Mouse (Mus musculus) midbrain, embryonic 16.5 days (tissue): ENCODE results near the gene Trip6. TPM values are rescaled to one million over a fixed set of nuclear protein-coding genes. Genes with fewer than 3 reads are reported as not detected.
A peak's percentile ranks its signal among the peaks of the same experiment; 100 is the strongest.

ENCODE experiments used
- ATAC-seq: fragments of 200-750 bp; cut with Nextera tagmentation; 2 replicates; pipeline ENCODE4 v1.8.0; 2017; ENCODE audit warnings: moderate TSS enrichment
- H3K27ac ChIP-seq: fragments of 300-500 bp; sonication (generic); 2 replicates; pipeline ENCODE4 v1.5.1; 2014; ENCODE audit warnings: mild to moderate bottlenecking, low read length, mixed read lengths
- H3K27me3 ChIP-seq: fragments of 300-500 bp; sonication (generic); 2 replicates; pipeline ENCODE4 v1.6.1; 2014; ENCODE audit warnings: low read depth, low read length, mixed read lengths; ENCODE audit not compliant: control insufficient read depth, insufficient read depth
- H3K36me3 ChIP-seq: fragments of 300-500 bp; sonication (generic); 2 replicates; pipeline ENCODE4 v1.6.1; 2014; ENCODE audit warnings: mild to moderate bottlenecking, low read length, moderate library complexity, mixed read lengths; ENCODE audit not compliant: control insufficient read depth, insufficient read depth
- H3K4me1 ChIP-seq: fragments of 300-500 bp; sonication (generic); 2 replicates; pipeline ENCODE4 v1.6.1; 2014; ENCODE audit warnings: mild to moderate bottlenecking, low read length, mixed read lengths; ENCODE audit not compliant: control insufficient read depth, insufficient read depth
- H3K4me2 ChIP-seq: fragments of 300-500 bp; sonication (generic); 2 replicates; pipeline ENCODE4 v1.6.1; 2014; ENCODE audit warnings: mild to moderate bottlenecking, low read length, mixed read lengths
- H3K4me3 ChIP-seq: fragments of 300-500 bp; sonication (generic); 2 replicates; pipeline ENCODE4 v1.5.1; 2014; ENCODE audit warnings: low read depth, mild to moderate bottlenecking, low read length, moderate library complexity, mixed read lengths
- H3K9ac ChIP-seq: fragments of 300-500 bp; sonication (generic); 2 replicates; pipeline ENCODE4 v1.6.1; 2014; ENCODE audit warnings: low read depth, low read length, mixed read lengths
- H3K9me3 ChIP-seq: fragments of 300-500 bp; sonication (generic); replicated peaks from 2 replicates; pipeline ENCODE4 v1.6.1; 2014; ENCODE audit warnings: mild to moderate bottlenecking, low read length, mixed read lengths; ENCODE audit not compliant: control insufficient read depth, poor library complexity, severe bottlenecking
- WGBS: fragments of 180-500 bp; shearing (Covaris S2); extraction: QIAGEN DNeasy Blood & Tissue Kit; methylation state at CpG from one replicate; pipeline ENCODE4 v1.1.7; 2014; 5-methylcytosine and 5-hydroxymethylcytosine counted together
- polyA plus RNA-seq: library from polyadenylated mRNA; unstranded; fragments of >200 nt; fragmentation: Nextera tagmentation; extraction: Ambion mirVana; gene quantifications from 2 replicates; pipeline ENCODE4 v1.2.1, GENCODE M21; 2015

Trip6 gene
- polyA plus RNA-seq, 1 experiment from 2014 or later = 13.1 TPM

GRCm38 (mm10) chr5:137342407-137343012, 28.3 kb upstream of the Trip6 start:
- H3K36me3 ChIP-seq = no peaks in the 10 kb centered on the region
- ATAC-seq = no peak
- H3K9me3 ChIP-seq = no peaks in the 10 kb centered on the region
- no peak overlapping the region for H3K27ac ChIP-seq
- H3K27me3 ChIP-seq = no peaks in the 10 kb centered on the region
- H3K4me1 ChIP-seq = peaks cover 19% of the 10 kb centered on the region
- H3K4me2 ChIP-seq = no peak overlapping the region
- H3K9ac ChIP-seq = no peak overlapping the region
- H3K4me3 ChIP-seq = no peak overlapping the region
- 81% methylated on average over 7 of the region's 7 CpGs for WGBS

- peak overlapping the region; percentile 82 for H3K27ac ChIP-seq
Observed at GRCm38 (mm10) chr5:137340222-137340621, 26.0 kb upstream of the Trip6 start.

GRCm38 (mm10) chr5:137339290-137339979, 25.2 kb upstream of the Trip6 start:
- peaks cover 19% of the 10 kb centered on the region for H3K4me1 ChIP-seq
- peak overlapping the region; percentile 82 for H3K27ac ChIP-seq
- H3K4me3 ChIP-seq = peak overlapping the region; percentile 37
- peak; percentile 73 for ATAC-seq
- WGBS = 3% methylated on average over 21 of the region's 22 CpGs
- H3K36me3 ChIP-seq = no peaks in the 10 kb centered on the region
- peak overlapping the region; percentile 93 for H3K4me2 ChIP-seq
- no peaks in the 10 kb centered on the region for H3K27me3 ChIP-seq
- H3K9ac ChIP-seq = peak overlapping the region; percentile 74
- H3K9me3 ChIP-seq = no peaks in the 10 kb centered on the region

More at GRCm38 (mm10) chr5:137340222-137340621, 26.0 kb upstream of the Trip6 start:
- no peaks in the 10 kb centered on the region for H3K36me3 ChIP-seq
- no peak overlapping the region for H3K4me3 ChIP-seq
- no peaks in the 10 kb centered on the region for H3K9me3 ChIP-seq
- no peak for ATAC-seq
- H3K27me3 ChIP-seq = no peaks in the 10 kb centered on the region
- H3K4me1 ChIP-seq = peaks cover 19% of the 10 kb centered on the region
- WGBS = 72% methylated on average over 6 of the region's 6 CpGs
- H3K4me2 ChIP-seq = peak overlapping the region; percentile 93
- H3K9ac ChIP-seq = peak overlapping the region; percentile 74

GRCm38 (mm10) chr5:137338663-137339289, 24.6 kb upstream of the Trip6 start:
- no peaks in the 10 kb centered on the region for H3K27me3 ChIP-seq
- no peaks in the 10 kb centered on the region for H3K9me3 ChIP-seq
- H3K9ac ChIP-seq = peak overlapping the region; percentile 74
- H3K4me2 ChIP-seq = peak overlapping the region; percentile 93
- WGBS = 1% methylated on average over 11 of the region's 11 CpGs
- peak overlapping the region; percentile 82 for H3K27ac ChIP-seq
- peak; percentile 23 for ATAC-seq
- peaks cover 21% of the 10 kb centered on the region for H3K4me1 ChIP-seq
- peak overlapping the region; percentile 37 for H3K4me3 ChIP-seq
- H3K36me3 ChIP-seq = no peaks in the 10 kb centered on the region

GRCm38 (mm10) chr5:137338256-137338655, 24.1 kb upstream of the Trip6 start:
- peak overlapping the region; percentile 93 for H3K4me2 ChIP-seq
- peaks cover 21% of the 10 kb centered on the region for H3K4me1 ChIP-seq
- H3K9ac ChIP-seq = peak overlapping the region; percentile 74
- no peaks in the 10 kb centered on the region for H3K36me3 ChIP-seq
- H3K27ac ChIP-seq = peak overlapping the region; percentile 82
- WGBS = under 1% methylated on average over 19 of the region's 19 CpGs
- no peaks in the 10 kb centered on the region for H3K9me3 ChIP-seq
- peak; percentile 82 for ATAC-seq
- H3K4me3 ChIP-seq = peak overlapping the region; percentile 37
- no peaks in the 10 kb centered on the region for H3K27me3 ChIP-seq

GRCm38 (mm10) chr5:137337190-137337589, 23.0 kb upstream of the Trip6 start:
- 54% methylated on average over 8 of the region's 8 CpGs for WGBS
- 0 out of 2 replicates have a peak overlapping the region, but pooled peaks have one; percentile 41 for H3K9ac ChIP-seq

GRCm38 (mm10) chr5:137335066-137335465, 20.9 kb upstream of the Trip6 start:
- no peaks in the 10 kb centered on the region for H3K27me3 ChIP-seq
- H3K4me3 ChIP-seq = no peak overlapping the region
- H3K4me1 ChIP-seq = peaks cover 32% of the 10 kb centered on the region
- H3K9me3 ChIP-seq = no peaks in the 10 kb centered on the region
- ATAC-seq = no peak
- no peaks in the 10 kb centered on the region for H3K36me3 ChIP-seq
- no peak overlapping the region for H3K9ac ChIP-seq
- WGBS = 54% methylated on average over 6 of the region's 6 CpGs
- H3K27ac ChIP-seq = no peak overlapping the region
- no peak overlapping the region for H3K4me2 ChIP-seq

More at GRCm38 (mm10) chr5:137337190-137337589, 23.0 kb upstream of the Trip6 start:
- Histone ChIP-seq H3K27ac (no peak overlapping the region), H3K4me2 (no peak overlapping the region), H3K27me3 (no peaks in the 10 kb centered on the region), H3K4me1 (peaks cover 30% of the 10 kb centered on the region), H3K9me3 (no peaks in the 10 kb centered on the region), H3K4me3 (no peak overlapping the region), H3K36me3 (no peaks in the 10 kb centered on the region)
- no peak for ATAC-seq

GRCm38 (mm10) chr5:137334317-137334716, 20.1 kb upstream of the Trip6 start:
- Histone ChIP-seq H3K36me3 (no peaks in the 10 kb centered on the region), H3K9me3 (no peaks in the 10 kb centered on the region), H3K27ac (peak overlapping the region; percentile 14; the same call in 1 of the 2 replicates), H3K9ac (no peak overlapping the region), H3K4me1 (peaks cover 24% of the 10 kb centered on the region), H3K4me2 (peak overlapping the region; percentile 65), H3K27me3 (no peaks in the 10 kb centered on the region), H3K4me3 (peak overlapping the region; percentile 59)
- no peak for ATAC-seq
- 51% methylated on average over 10 of the region's 10 CpGs for WGBS
